Mouse (Mus musculus) spleen, postnatal 36 days (tissue): ENCODE data around the gene Slc16a11.
A peak's percentile ranks its signal among the peaks of the same experiment; 100 is the strongest.
"Not testable (repeated sequence)": the region's sequence is repeated elsewhere in the genome, so short reads cannot be mapped to it uniquely, and the experiment has no call there.

ENCODE experiments used
- DNase-seq, 2 experiments: peaks; one replicate each; pipeline ENCODE4 v3.0.0; 2022; ENCODE audit warnings: low spot score in 2 of 2, mixed read lengths in 1 of 2

Gene Slc16a11

DNA sequence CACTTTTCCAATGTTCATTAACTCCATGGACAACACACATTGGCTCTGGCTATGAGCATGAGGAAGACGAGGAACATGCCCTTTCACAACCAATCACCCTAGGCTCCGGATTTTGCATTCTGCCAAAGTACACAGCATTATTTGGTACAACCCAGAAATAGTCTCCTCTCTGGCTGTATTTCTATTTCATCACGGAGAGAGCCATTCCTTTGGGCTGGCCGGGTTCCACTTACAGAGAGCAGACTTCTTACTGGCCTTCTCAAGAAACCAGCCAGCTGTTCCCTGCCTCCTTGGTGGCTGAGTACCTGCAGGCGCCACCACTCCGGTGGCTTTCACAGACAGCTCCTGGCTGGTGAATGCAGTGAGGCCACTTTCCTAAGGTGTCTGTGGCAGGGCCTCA lies at the start of gene Slc16a11:
Gene Slc16a11, plus strand, starts transcription at position 330 of the 400 bp plus-strand sequence.
- DNase-seq: no peak

DNA sequence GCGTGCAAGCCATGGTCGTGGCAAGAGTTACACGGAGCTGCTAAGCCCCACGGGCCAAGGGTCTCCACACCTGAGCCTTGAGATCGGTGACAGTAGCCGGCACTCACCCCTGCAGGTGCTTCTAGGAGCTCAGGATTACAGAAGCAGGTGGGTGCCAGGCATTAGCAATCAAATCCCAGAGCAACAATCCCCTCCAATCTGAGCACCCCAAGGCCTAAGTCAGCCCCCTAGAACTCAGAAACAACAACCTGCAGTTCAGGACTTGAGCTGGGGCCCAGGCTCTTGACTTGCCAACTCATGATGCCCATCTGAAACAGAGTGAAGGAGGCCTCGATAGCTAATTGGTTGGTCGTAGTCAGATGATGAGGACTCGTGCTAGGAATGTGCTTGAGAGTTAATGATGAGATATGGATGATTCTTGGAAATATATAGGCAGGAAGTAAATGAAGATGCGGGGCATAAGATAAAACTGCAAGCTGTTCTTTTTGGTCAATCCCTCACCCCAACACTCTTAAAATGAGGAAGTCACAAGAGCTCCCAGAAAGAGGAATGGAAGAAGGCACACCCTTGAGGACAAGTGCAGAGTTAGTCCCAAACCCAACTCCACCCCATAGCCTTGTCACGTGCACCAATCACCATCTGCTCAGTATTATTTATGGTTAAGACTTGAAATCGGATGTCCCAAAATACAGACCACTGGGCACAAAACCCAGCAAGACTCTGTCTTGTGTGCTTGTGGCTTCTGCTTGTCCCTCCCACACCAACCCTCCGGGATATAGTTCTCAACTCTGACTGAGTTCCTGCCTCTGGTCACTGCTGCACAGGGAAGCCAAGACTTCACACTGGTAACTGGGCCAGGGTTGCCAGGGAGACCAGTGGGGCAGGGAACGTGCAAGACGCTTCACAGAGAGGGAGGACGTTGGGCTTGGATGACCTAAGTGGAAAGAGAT lies 46.3 kb upstream of the Slc16a11 start:
- DNase-seq: no peak

DNA sequence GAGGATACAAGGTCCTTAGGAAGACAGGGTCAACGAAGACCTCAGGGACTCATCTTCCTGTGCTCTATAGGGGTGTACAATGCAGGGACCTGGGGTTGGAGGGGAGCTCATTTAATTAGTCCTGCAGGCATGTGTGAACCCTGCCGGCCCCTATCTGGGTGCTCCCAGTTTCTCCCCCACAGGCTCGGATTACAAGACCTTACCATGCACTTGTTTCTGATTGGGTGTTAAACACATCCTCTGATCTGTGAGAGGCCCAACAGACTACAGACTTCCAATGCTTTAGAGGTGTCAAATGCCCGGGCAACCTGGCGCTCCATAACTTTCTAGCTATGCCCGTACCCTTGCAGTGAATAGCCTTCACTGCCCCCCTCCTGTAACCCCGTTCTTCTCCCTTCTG lies 44.4 kb upstream of the Slc16a11 start:
- no peak for DNase-seq

DNA sequence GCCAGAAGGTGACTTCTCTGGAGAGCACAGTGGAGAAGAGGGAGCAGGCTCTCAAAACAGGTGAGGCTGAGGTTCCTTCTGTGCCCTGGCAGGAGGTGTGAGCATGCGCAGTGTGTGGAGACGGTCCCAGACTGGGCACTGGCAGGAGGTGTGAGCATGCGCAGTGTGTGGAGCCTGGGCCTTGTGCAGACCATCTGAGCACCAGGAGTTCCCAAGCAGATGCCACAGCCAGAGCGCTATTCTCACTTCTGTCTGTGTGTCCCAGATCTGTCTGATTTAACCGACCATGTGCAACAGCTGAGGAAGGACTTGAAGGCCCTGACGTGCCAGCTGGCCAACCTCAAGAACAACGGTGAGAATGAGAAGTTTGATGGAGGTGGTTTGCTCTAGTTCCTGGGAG lies 43.1 kb upstream of the Slc16a11 start:
- DNase-seq: not testable (repeated sequence)

DNA sequence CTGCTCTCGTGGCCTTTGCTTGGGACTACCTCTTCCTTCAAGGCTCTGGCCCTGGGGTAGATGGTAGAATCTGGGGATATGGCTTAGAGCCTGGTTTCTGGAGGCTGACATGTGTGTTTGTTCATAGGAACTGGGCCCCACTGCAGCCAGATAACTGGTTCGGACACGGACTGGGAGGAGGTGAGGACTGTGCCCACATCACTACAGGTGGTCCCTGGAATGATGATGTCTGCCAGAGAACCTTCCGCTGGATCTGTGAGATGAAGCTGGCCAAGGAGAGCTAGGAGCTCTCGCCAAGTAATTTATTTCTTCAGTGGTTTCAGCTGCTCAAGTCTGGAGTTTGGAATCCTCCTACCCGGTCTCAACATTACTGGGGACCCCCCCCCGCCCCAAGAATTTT lies 42.3 kb upstream of the Slc16a11 start:
- DNase-seq: no peak

DNA sequence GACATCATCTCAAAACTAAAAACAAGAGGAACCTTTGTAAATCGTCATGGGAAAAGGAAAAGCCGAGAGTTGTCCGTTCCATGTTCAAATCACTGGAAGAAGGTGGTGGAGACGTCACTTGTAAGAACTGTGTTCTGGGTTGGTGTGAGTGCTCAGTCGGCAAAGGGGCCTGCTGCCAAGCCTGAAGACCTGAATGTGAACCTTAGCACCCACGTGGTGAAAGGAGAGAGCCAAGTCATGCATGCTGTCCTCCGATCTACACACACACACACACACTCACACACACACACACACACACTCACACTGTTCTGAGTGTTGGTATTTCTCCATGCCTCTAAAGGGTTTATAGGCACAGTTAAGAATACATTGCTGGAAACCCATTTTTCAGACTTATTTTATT lies 41.4 kb upstream of the Slc16a11 start:
- DNase-seq: no peak

DNA sequence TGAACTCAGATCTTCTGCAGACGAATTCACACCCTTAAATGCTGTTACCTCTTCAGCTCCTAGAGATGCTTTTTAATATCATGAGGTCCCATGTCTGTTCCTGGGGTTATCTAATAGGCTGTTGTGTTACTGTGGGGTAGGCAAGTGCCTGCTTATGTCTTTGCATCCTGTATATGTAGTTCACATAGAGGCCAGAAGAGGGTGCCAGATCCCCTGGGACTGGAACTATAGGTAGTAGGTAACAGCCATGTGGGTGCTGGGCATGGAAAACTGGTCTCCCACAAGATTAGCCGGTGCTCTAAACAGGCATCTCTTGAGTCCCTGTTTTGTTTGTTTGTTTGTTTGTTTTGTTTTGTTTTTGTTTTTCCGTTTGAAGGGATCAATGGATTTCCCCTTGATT lies 40.7 kb upstream of the Slc16a11 start:
- peak in 1 of 2 experiments; percentile 30 for DNase-seq

DNA sequence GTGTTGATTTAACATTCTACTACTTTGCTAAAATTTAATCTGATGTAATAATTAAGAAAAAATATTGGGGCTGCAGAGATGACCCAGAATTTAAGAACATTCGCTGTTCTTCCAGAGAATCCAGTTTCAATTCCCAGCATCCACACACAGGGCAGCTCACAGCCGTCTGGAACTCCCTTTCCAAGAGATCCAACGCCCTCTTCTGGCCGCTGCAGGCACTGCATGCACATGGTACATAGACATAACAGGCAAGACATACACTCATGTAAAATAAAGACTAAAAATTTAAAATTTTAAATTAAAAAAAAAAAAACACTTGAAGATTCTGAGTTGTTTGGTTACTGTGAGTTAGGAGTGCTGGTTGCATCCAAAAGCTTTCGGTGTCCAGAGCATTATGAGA lies 40.3 kb upstream of the Slc16a11 start:
- DNase-seq: no peak

DNA sequence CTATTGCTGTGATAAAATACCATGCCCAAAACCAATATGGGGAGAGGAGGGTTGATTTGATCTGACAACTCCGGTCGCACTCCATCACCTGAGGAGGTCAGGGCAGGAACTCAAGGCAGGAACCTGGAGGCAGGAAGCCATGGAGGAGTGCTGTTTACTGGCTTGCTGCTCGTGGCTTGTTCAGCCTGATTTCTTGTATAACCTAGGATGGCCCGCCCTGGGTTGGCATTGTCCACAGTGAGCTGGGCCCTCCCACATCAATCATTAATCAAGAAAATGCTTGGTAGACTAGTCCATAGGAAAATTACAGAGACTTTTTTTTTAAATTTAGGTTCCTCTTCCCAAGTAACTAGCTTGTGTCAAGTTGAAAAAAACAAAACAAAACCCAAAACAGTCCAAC lies 38.1 kb upstream of the Slc16a11 start:
- DNase-seq: no peak

DNA sequence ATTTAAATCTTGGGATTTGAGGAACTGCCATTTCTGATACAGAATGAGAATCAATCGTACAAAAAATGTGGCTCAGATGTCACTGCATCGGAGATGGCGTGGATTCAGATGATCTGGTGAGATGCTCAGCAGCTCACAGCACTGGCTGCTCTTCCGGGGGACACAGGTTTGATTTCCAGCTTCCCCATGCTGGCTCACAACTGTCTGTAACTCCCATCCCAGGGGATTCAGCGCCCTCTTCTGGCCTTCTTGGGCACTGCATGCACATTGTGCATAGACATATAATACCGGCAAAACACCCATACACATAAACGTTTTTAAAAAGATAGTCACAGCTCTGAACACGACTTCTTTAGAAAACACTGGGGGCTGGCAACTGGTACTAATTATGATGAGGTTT lies 34.9 kb upstream of the Slc16a11 start:
- DNase-seq: no peak

DNA sequence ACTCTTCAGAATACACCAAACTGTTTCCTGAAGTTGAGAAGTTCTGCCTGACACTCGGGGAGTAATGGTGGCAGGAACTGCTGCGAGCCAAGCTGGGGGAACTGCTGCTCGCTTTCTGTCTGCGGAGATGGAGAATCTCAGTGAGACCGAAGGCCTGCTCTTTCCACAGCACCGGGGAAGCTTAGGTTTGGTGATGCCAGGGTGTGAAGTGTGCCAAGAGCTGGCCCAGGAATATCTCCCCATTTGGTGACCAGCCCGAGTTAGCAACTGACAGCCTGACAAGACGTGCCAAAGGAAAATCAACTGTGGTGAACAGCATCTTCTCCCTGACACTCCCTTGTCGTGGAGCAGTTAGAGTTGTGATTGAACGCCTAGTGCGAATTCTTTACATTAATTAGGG lies 34.2 kb upstream of the Slc16a11 start:
- no peak for DNase-seq

DNA sequence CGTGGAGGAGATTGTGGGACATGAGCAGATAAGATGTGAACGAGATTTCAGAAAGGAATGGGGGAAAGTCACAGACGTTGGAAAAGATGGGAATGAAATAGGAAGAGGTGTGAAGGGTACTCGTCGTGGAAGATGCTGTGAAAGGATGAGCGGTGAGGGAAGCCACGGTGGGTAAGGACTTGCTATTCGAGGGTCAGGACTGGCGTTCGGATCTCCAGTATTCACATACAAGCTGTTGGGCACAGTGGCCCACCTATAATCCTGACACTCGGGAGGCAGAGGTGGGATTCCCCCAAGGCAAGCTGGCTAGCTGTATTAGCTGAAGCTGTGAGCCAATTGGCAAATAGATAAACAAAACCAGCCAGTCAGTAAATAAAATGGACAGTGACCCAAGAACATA lies 33.8 kb upstream of the Slc16a11 start:
- no peak for DNase-seq

DNA sequence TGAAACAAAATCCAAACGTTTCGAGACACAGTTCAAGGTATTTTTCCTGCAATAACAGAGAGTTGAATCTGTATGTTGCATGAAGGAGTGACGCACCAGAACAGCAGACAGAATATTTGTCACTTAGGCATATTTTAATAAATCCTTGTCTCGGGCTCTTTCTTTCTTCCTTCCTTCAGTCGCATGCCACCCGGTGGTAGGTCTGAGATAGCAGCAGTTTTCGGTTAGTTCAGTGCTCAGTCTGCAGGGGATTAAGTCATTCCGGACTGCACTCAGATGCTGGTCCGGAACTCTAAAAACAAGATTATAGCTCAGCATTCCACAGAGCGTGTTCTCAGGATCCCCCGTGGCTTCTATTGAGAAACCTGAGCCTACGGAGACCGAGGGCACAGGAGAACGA lies 33.2 kb upstream of the Slc16a11 start:
- no peak for DNase-seq

DNA sequence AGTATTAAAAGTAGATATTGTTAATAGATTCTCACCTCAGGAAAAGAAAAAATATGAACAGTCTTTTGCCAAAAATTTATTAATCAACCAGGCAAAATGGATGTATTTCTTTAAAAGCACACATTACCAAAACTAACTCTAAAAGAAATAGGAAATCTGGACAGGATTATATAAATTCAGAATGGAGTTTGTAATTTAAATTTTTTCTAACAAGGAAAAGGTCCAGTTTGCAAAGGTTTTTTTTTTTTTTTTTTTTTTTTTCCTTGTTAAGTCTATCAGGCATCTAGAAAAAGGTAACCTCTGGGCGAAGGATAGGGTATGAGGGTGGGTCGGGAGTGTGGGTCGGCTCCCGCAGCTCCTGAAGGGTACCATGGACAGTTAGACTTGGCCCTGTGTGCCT lies 32.1 kb upstream of the Slc16a11 start:
- no peak for DNase-seq

DNA sequence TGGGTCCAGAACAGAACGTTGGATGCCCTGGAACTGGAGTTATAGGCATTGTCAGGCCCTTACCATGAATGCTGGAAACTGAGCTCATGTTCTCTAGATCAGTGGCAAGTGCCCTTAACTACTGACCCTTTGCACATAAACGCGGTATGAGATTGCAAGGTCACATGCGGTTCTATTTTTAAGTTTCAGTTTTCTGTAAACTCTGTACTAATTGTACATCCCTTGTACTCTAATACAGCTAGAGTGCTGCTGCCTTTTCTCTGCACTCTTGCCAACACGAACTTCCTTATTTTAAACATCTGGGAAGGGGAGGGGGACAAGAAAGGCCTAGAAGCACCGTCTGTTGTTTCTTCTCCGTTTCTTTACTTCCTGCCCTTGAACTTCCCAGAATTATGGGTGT lies 27.4 kb upstream of the Slc16a11 start:
- no peak for DNase-seq

DNA sequence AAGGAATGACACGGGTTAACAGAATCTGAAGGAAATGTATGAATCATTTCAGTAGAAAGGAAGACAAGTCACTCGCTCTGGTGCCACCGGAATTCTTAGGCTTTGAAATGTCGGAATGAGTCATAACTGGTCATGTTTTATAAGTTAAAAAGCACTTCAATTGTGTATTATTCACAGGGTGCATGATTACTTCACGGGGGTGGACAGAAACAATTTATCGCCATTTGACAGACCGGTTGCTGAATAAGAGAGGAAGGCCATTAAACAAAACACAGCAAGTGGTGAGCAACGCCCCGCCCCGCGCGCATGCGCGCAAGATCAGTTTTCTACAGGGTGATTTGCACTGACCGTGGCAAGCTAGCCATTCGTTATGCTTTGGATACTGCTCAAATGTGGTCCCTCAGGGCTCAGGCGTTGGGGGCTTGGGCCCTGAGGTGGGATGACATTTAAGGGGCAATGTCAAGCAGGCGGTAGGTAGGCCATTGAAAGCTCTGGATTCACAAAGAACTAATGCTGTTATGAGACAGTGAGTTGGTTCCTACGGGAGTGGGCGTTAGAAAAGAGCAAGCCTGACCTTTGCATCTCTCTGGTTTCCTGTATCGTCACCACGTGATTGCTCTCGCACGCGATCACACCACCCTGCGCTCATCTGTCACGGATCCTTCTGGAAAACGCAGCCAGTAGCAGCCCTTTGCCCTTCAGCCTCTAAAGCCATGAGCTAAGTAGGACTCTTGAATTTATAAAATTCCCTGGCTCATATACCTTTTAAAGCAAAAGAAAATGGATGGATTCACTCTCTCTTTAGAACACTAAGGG lies 23.0 kb upstream of the Slc16a11 start:
- DNase-seq: no peak

DNA sequence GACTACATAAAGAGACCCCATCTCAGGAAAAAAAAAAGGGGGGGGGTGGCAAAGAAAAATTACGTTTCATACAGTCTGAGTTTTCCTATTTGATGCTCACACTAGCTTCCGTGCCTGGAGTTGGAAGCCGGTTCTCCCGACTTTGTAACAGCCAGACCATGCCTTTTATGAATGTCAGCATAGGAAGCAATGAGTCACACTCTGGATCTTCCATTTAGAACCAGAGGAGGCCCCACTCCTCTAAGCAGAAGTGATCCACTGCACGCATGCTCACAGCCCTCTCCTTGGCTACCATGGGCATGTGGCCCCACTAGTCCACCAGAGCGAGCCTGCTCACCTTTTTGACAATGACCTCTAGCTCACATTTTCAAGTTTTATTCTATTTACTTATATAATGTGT lies 21.4 kb upstream of the Slc16a11 start:
- no peak for DNase-seq

DNA sequence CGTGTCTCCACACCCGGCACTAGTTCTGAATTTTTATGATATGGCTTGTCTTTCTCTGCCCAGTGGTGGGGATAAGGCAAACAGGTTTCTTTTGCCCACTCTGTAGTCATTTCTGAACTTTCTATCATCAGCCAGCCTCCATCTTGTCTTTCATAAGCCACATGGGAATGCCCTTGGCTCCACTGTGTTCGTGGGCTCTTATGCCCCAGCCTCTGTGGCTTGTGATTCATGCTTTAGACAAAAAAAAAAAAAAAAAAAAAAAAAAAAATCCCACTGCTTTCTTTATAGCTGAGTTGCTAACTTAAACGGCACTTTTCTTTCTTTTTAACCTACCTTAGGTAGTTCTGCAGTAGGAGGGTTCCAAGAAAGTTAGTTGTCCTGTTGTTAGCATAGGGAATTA lies 20.4 kb upstream of the Slc16a11 start:
- no peak for DNase-seq

DNA sequence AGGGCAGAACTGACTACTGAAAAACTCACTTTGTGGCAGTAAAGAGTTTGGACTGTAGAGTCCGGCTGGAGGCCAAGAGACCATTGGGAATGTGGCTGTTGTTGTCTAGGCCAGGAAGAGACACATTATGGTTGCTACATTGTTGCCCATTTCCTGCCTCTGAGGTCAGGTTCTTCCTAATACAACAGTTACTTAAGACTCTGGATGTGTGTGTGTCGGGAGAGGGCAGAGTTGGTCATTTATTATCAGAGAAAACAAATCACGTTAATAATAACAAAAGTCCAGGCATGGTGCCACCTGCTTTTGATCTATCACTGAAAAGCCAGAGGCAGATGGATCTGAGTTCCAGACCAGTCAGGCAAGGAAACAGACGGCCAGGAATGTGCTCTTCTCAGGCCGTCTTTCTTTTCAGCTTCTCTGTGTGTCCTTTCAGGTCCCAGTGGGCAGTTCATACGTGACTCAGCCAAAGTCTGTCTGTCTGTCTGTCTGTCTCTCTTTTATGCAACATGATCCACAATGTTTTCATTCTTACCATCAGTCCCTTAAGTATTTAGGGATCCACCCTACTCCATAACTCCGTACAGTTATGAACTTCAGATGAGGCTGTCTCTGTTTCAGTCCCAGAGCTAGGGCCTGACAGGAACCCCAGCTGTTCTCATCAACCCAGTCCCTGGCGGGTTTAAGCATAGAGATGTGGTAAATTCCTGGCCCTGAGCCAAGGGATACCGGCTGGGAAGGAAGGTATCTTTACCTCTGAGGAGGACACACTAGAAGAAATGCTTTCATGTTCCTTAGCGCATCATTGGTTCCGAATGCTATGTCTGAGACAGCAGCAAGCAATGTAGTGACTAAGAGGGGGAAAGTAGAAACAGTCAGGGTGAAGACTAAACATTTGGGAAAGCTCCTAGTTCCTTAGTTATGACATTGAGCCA lies 18.9 kb upstream of the Slc16a11 start:
- DNase-seq: no peak

DNA sequence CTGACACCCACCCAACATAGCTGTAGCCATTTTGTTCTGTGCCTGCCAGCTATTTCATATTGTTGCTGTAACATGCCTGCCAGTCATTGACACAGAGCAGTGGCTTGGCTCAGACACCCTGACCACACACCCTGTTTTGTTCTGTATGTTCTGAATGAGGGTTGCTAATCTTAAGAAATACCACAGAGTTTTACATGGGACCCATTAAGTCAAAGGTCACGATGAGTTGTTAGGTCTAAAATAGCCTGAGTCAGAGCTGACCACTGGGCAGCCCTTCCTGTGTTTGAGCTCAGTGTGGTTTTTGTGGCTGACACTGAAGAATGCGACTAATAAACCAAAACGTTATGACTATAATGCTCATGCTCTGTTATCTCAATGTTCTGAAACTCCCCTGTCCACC lies 14.2 kb upstream of the Slc16a11 start:
- no peak for DNase-seq

DNA sequence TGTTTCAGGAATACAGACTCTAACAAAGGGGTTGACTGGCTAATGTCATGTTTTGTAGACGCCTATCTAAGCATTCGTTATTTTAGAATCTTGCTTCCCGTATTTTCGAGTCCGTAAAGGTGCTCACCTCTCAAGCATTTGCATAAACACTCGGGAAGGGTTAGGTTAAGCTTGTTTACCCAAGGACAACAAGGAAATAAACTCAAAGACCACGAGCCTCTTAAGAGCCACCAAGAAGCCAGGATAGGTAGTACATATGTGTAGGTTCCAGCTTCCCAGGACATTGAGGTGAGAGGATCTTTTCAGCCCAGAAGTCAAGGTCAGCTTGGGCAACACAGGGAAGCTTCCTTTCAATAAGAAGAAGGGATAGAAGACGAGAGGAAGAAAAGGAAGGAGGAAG lies 13.4 kb upstream of the Slc16a11 start:
- no peak for DNase-seq
